Mouse (Mus musculus) thymus, adult 2 months (tissue): Measurements from ENCODE around the gene Bora. TPM values are rescaled to one million over a fixed set of nuclear protein-coding genes. Genes with fewer than 3 reads are reported as not detected.
"Not testable (repeated sequence)": the region's sequence is repeated elsewhere in the genome, so short reads cannot be mapped to it uniquely, and the experiment has no call there.

Experiments
- DNase-seq: peaks from one replicate; pipeline ENCODE4 v3.0.0; 2021
- H3K27ac ChIP-seq: fragments of 200-500 bp; 2 replicates; pipeline ENCODE4 v1.5.1; 2012; ENCODE audit warnings: low read length, control low read depth; ENCODE audit not compliant: control insufficient read depth, insufficient read depth
- H3K27me3 ChIP-seq: fragments of 200-500 bp; 2 replicates; pipeline ENCODE4 v1.6.1; 2012; ENCODE audit warnings: mild to moderate bottlenecking, low read length, moderate library complexity, mixed read lengths; ENCODE audit not compliant: control insufficient read depth, insufficient read depth
- H3K36me3 ChIP-seq: fragments of 200-500 bp; 2 replicates; pipeline ENCODE4 v1.6.1; 2012; ENCODE audit warnings: mild to moderate bottlenecking, low read length, moderate library complexity; ENCODE audit not compliant: control insufficient read depth, insufficient read depth
- H3K4me1 ChIP-seq: fragments of 200-500 bp; replicated peaks from 2 replicates; pipeline ENCODE4 v1.6.1; 2012; ENCODE audit warnings: low read length; ENCODE audit not compliant: control insufficient read depth, insufficient read depth
- H3K4me3 ChIP-seq: fragments of 200-500 bp; 2 replicates; pipeline ENCODE4 v1.5.1; 2012; ENCODE audit warnings: mild to moderate bottlenecking, low read length, control low read depth, moderate library complexity; ENCODE audit not compliant: control insufficient read depth, insufficient read depth
- CTCF ChIP-seq: fragments of 200-500 bp; IDR thresholded peaks from 2 replicates; pipeline ENCODE4 v1.5.1; 2012; ENCODE audit warnings: mild to moderate bottlenecking, control low read depth, low read length, moderate library complexity, borderline replicate concordance; ENCODE audit not compliant: control insufficient read depth, poor library complexity, insufficient read depth; ENCODE audit errors: extremely low read depth
- POLR2A ChIP-seq: fragments of 200-500 bp; IDR thresholded peaks from 2 replicates; pipeline ENCODE4 v1.6.1; 2012; ENCODE audit warnings: mild to moderate bottlenecking, low read length, control low read depth, moderate library complexity; ENCODE audit not compliant: control insufficient read depth, poor library complexity, insufficient read depth; ENCODE audit errors: extremely low read depth
- WGBS: fragments of 180-500 bp; shearing (Covaris S2); methylation state at CpG from one replicate; pipeline ENCODE4 v1.1.7; 2018; 5-methylcytosine and 5-hydroxymethylcytosine counted together
- polyA plus RNA-seq: library from polyadenylated mRNA; depleted of rRNA; stranded (reverse); fragments of >200 nt; gene quantifications from 2 replicates; pipeline ENCODE4 v1.2.3, GENCODE M21; 2012

Bora gene
- polyA plus RNA-seq, 1 experiment, result 11.8 TPM

DNA sequence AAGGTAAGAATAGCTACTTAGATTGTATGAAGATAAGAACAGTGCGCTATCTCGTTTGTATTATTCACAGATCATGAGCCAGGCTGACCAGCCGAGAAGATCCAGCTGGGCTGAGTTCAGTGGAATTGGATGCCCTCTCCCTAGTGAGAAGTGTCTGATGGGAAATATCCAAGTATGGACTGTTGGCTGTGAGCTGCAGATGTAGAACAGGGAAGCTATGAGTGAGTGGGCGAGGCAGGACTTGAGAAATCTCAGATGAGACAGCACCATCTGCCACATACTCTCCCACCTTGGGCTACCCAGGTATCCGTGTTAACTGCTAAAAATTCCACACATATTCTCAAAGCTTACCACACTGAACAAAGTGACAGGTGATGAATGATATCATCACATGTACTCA is 16.0 kb upstream of the Bora start:
- Histone ChIP-seq H3K4me3 (no peak overlapping the region), H3K27me3 (no peaks in the 10 kb centered on the region), H3K36me3 (peaks cover 4% of the 10 kb centered on the region), H3K27ac (no peak overlapping the region), H3K4me1 (no peaks in the 10 kb centered on the region)
- no peak for DNase-seq
- TF ChIP-seq CTCF, result no peak
- TF ChIP-seq POLR2A, result no peak
- 83% methylated on average over 5 of the region's 5 CpGs for WGBS

DNA sequence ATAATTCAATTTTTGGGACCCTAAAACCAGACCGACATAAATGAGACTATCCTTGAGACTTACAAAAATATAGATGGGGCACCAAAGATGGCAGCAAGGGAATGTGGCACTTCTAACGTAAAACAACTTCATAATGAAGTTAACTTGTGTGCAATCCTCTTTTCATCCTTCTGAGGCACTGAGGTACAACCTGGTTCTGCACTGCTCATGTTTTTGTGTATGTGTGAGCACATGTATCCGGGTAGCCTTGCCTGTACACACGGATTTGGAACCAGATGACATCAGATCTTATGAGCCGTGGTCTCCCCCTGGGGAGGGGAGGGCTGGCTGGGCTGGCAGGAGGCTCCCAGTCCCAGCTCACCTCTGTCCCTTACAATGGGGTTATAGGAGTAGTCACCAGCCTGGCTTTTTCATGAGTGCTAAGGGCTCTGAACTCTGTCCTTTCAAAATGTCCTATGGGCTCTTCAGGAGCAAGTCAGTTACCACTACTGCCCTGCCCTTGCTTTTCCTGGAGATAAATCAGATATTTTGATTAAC is 14.6 kb upstream of the Bora start:
- H3K4me1 ChIP-seq, result no peaks in the 10 kb centered on the region
- DNase-seq, result no peak
- peaks cover 9% of the 10 kb centered on the region for H3K36me3 ChIP-seq
- no peak overlapping the region for H3K4me3 ChIP-seq
- H3K27me3 ChIP-seq, result no peaks in the 10 kb centered on the region
- WGBS, result 98% methylated on average over 5 of the region's 5 CpGs
- no peak overlapping the region for H3K27ac ChIP-seq
- TF ChIP-seq CTCF, result no peak
- no peak for TF ChIP-seq POLR2A

DNA sequence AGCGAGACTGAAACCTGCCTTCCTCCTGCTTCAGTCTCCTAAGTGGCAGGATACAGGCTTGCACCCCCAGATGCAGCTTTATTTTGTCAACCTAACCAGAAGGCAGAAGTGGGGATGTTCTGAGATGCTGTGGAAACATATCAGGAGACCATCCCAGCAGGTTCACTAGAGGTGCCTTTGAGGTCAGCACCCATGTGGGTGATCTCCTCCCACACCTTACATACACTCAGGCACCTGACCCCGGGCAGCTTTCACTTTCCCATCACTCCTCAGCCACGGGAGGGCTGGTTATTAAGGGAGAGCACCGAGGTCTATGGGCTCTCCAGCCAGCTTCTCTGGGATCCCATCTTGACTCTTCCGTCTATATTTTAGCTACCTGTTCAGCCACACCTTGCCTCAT is 13.4 kb upstream of the Bora start:
- no peaks in the 10 kb centered on the region for H3K4me1 ChIP-seq
- no peak for TF ChIP-seq POLR2A
- no peak for TF ChIP-seq CTCF
- WGBS, result 88% methylated on average over 5 of the region's 5 CpGs
- no peak overlapping the region for H3K4me3 ChIP-seq
- no peak overlapping the region for H3K27ac ChIP-seq
- DNase-seq, result no peak
- no peaks in the 10 kb centered on the region for H3K27me3 ChIP-seq
- peaks cover 14% of the 10 kb centered on the region for H3K36me3 ChIP-seq

DNA sequence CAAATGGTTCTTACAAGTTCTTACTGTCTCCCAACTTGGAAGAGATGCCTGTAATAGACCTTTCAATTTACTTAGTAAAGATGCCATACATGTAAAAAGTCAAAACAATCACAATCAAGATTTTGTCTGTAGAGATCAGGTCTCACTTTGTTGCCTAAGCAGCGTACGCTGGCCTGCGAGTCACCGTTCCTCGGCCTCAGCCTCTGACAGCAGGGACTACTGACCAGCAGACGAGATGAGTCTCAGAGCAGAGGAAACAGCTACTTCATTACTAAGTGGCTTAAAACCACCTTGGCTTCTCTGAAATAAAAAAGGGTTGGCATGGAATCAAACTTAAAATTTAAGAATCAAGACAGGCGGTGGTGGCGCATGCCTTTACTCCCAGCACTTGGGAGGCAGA is 11.2 kb upstream of the Bora start:
- not testable (repeated sequence) for DNase-seq, H3K27me3 ChIP-seq, H3K4me3 ChIP-seq, H3K27ac ChIP-seq, H3K4me1 ChIP-seq
- peaks cover 19% of the 10 kb centered on the region for H3K36me3 ChIP-seq
- 97% methylated on average over 8 of the region's 8 CpGs for WGBS

DNA sequence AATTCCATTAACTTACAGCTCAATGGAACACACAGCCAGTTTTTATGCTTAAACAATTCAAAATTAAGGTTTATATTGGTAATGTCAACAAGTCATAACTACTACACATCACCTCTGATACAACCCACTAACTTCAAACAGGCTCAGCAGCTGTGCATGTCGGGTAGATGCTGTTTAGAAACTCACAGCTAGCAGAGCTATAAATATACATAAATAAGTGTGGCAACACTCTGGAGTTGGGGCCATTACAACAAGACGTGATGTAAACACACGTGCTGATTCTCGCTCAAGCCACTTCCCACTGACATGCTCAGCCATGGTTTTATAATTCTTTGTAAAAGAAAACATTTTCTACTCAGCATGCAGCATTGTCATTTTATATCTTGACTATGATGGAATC is 10.0 kb upstream of the Bora start:
- DNase-seq, result no peak
- Histone ChIP-seq H3K27ac (no peak overlapping the region), H3K4me3 (no peak overlapping the region), H3K36me3 (peaks cover 19% of the 10 kb centered on the region), H3K4me1 (peaks cover 4% of the 10 kb centered on the region), H3K27me3 (no peaks in the 10 kb centered on the region)
- 88% methylated on average over 4 of the region's 4 CpGs for WGBS
- TF ChIP-seq CTCF (no peak), POLR2A (no peak)

DNA sequence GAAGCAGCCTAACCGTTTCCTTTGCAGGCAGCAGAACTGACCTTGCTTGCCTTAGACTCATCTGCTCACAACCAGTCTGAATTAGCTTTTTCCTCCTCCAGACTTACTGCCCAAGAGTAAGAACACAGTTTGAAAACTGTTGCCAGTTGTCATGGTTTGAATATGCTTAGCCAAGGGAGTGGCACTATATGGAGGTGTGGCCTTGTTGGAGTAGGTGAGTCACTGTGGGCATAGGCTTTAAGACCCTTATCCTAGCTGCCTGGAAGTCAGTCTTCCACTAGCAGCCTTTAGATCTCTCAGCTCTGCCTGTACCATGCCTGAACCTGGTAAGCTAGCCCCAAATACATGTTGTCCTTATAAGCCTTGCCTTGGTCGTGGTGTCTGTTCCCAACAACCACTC is 8.3 kb upstream of the Bora start:
- peaks cover 19% of the 10 kb centered on the region for H3K36me3 ChIP-seq
- TF ChIP-seq POLR2A, result no peak
- TF ChIP-seq CTCF, result no peak

DNA sequence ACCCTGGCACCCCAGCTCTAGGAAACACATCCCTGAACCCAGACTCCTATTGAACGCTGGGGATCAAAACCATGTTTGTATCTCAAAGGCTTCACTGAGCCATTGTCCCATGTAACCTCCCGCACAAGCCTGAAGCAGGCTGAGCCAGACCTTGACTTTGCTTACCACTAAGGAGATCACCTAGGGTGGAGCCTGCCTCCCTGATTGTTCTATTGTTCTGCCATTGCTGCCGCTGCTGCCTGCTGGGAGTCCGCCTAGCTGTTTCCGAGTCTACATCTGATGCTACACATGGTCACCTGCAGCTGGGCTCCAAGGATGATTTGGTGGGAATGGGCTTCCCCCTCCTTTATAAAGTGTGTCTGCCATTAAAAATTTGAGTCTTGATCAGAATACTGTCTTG is 6.7 kb upstream of the Bora start:
- H3K36me3 ChIP-seq, result peaks cover 15% of the 10 kb centered on the region
- not testable (repeated sequence) for H3K27me3 ChIP-seq, DNase-seq, H3K27ac ChIP-seq, H3K4me3 ChIP-seq
- 94% methylated on average over 5 of the region's 5 CpGs for WGBS
- H3K4me1 ChIP-seq, result peaks cover 18% of the 10 kb centered on the region

More for the DNA sequence above, 8.3 kb upstream of the Bora start:
- peaks cover 10% of the 10 kb centered on the region for H3K4me1 ChIP-seq
- no peak for DNase-seq
- 97% methylated on average over 2 of the region's 2 CpGs for WGBS
- no peak overlapping the region for H3K27ac ChIP-seq
- no peak overlapping the region for H3K4me3 ChIP-seq
- no peaks in the 10 kb centered on the region for H3K27me3 ChIP-seq

DNA sequence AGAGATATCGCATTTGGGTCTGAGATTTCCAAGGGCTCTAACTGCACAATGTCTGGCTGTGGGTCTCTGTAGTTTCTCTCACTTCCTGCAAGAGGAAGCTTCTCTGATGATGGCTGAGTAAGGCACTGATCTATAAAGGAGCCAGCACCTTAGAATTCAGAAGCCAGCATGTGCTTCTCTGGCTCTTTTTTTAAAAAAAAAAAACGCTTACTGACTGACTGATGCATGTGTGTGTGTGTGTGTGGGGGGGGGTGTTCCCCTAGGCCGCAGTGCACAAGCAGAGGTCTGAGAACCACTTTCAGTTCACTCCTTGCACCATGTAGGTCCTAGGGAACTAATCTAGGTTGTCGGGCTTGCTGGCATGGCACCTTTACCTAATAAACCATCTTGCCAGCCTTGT is 4.6 kb upstream of the Bora start:
- no peaks in the 10 kb centered on the region for H3K27me3 ChIP-seq
- peaks cover 20% of the 10 kb centered on the region for H3K4me1 ChIP-seq
- 17% methylated on average over 4 of the region's 4 CpGs for WGBS
- DNase-seq, result peak; percentile 6
- H3K4me3 ChIP-seq, result no peak overlapping the region
- peaks cover 10% of the 10 kb centered on the region for H3K36me3 ChIP-seq
- H3K27ac ChIP-seq, result peak overlapping the region; percentile 61
- TF ChIP-seq POLR2A (no peak), CTCF (no peak)
